Mouse (Mus musculus) adrenal gland, postnatal 25 days (tissue): ENCODE results near the gene Dll3. TPM values are rescaled to one million over a fixed set of nuclear protein-coding genes. Genes with fewer than 3 reads are reported as not detected.
A peak's percentile ranks its signal among the peaks of the same experiment; 100 is the strongest.

Experiments
- DNase-seq: peaks from one replicate; pipeline ENCODE4 v3.0.0; 2021; ENCODE audit warnings: mixed read lengths
- total RNA-seq: library from RNA; stranded (reverse); gene quantifications from 2 replicates; pipeline ENCODE4 v1.2.3, GENCODE M21; 2021

Gene Dll3
- total RNA-seq, 1 experiment from 2014 or later: not detected

- no peak for DNase-seq
Observed at GRCm38 (mm10) chr7:28309737-28310136, 7.7 kb upstream of the Dll3 start.

GRCm38 (mm10) chr7:28306216-28306615 is 4.2 kb upstream of the Dll3 start:
- DNase-seq: no peak

GRCm38 (mm10) chr7:28305641-28306040 is 3.6 kb upstream of the Dll3 start:
- DNase-seq: peak; percentile 49

DNA sequence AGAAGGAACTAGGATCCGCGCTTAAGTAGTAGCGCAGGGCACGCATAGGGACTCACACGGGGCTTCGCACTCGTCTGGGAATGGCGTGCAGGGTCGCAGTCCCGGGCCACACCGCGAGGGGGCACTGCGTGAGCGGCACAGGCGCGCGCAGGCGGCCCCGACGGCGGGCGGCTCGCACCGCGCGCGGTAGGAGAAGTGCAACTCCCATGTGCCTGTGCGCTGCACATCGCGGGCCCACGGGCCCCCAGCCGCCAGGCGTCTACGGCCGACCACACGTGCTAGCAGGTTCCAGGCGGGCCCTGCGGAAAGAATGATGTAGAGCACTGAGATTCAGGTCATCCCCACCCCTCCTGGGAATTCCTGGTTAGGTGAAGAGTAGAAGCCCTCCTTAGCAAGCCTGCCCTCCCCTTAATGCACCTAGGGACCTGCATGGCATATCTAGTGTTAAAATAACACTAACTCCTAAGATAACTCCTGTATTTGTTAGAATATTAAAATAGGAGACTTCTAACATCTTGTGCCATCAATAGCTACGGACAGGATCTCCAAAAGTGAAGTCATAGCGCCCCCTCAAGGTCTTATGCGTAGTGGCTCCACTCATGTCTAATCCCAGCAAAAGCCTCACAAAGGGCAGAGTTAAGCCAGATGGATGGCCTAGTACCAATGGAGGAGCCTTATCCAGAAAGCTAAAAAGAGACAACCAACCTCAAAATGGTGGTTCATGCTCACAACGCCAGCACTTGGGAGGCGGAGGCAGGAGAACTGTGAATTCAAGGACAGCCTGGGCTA is 3.0 kb downstream of the Dll3 start:
- DNase-seq: no peak

DNA sequence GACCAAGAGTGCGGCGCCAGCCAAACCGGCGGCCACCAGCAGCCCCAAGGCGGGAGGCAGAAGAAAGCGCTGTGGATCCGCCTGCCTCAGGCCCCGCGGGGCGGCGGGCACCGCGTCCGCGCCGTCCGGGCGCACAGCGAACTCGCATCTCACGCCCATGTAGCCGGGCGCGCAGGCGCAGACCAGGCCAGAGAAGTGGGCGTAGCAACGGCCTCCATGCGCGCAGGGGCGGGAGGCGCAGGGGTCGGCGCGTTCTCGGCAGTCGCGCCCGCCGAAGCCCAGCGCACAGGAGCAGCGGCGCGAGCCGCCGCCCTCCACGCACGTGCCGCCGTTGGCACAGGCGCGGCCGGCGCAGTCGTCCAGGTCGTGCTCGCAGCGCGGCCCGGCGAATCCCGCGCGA is 7.6 kb downstream of the Dll3 start:
- peak; percentile 80 for DNase-seq

- peak; percentile 40 for DNase-seq
Observed at GRCm38 (mm10) chr7:28290638-28291590, 11.1 kb downstream of the Dll3 start, which contains the start of gene Selenov. Selenov (minus strand) TSS chr7:28291186.

DNA sequence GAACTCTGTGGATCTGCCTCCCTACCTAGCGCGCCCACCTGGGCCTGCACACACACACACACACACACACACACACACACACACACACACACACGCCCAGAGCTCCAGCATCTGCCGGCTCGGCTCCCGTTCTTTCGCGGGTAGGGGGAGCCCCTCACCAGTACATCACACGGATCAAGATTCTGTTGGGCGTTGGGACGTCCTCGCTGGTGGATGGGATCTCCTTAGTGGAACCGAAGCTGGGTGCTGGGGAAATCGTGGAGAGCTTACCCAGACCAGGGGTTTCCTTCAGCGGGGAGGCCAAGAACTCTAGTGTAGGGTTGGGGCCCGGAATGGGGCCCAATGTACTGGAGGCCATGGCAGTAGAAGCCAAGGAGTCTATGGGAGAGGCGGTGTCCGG is 11.9 kb downstream of the Dll3 start:
- DNase-seq: no peak

DNA sequence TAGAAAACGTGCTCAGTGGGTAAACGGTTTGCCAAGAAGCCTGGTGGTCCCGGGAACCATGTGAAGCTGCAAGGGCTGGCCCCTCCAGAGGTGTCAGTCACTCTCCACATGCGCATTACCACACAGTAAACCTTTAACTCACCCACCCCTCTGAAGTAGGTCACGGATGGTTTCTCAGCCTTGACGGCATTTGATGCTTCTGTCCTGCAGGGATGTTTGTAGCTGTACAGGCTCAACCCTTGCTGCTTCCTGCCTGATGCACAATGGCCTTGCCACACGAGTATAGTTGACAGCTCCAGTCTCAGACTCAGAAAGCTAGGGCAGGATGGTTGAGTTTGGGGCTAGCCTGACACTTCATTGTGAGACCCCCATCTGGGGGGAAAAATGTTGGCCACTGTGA is 21.4 kb downstream of the Dll3 start:
- DNase-seq: no peak

DNA sequence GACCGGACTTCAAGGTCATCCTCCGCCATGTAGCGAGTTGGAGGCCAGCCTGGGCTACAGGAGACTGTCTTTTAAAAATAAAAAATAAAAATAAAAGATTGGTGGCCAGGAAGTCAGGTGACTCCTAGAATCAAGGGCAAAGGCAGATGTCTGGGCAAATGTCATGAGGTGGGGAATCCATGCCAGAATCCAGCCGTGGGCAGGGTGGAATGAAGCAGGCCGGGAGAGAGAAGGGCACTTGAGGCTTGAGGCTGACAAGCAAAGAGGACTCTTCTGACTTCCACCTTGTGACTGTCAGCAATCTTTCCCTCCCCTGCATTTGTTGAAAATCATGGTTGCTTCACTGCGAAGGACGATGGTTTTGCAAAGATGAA is 23.8 kb downstream of the Dll3 start:
- no peak for DNase-seq

GRCm38 (mm10) chr7:28277615-28278278 is 24.3 kb downstream of the Dll3 start, which contains the start of gene Eid2b:
Eid2b (plus strand) TSS chr7:28277739.
- DNase-seq: peak; percentile 96

DNA sequence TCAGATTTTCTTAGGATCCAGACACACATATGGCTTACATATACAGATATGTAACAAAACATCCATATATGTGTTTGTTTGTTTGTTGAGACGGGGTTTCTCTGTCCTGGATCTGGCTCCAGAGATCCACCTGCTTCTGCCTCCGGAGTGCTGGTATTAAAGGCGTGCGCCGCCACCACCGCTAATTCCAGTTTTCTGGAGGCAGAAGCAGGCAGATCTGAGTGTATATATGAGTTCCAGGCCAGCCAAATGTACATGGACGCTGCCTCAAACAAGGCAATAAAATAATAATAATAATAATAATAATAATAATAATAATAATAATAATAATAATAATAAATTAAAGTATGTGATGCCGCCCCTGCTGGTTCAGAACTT is 24.8 kb downstream of the Dll3 start:
- no peak for DNase-seq

GRCm38 (mm10) chr7:28271761-28272160 is 30.3 kb downstream of the Dll3 start:
- DNase-seq: no peak

- DNase-seq: no peak
Observed at GRCm38 (mm10) chr7:28269355-28269754, 32.7 kb downstream of the Dll3 start.

DNA sequence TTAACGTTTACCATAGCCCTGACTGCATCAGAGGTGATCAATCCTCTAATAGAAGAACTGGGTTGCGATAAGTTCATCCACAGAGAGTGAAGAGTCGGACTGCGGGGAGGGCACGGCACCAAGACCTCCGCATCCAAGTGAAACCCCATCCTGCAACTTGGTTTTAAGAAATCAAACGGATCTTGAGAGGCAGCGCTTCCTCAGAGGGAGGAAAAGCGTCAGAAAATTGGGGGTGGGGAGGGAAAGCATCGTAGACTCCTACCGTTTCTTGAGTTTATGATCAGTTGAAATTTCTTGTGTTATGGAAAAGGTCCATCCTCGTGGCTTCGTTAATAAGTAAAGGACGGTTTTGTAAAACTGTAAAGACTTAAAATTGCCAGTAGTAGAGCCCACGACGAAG is 33.5 kb downstream of the Dll3 start:
- DNase-seq: no peak

- peak; percentile 75 for DNase-seq
Observed at GRCm38 (mm10) chr7:28268042-28268531, 34.0 kb downstream of the Dll3 start.

GRCm38 (mm10) chr7:28267129-28268041 is 34.7 kb downstream of the Dll3 start, which contains the start of gene Eid2:
Eid2 (plus strand) TSS chr7:28267881.
- peak; percentile 90 for DNase-seq

- no peak for DNase-seq
Observed at GRCm38 (mm10) chr7:28265391-28265790, 36.6 kb downstream of the Dll3 start.

GRCm38 (mm10) chr7:28263786-28264185 is 38.3 kb downstream of the Dll3 start:
- peak; percentile 83 for DNase-seq

DNA sequence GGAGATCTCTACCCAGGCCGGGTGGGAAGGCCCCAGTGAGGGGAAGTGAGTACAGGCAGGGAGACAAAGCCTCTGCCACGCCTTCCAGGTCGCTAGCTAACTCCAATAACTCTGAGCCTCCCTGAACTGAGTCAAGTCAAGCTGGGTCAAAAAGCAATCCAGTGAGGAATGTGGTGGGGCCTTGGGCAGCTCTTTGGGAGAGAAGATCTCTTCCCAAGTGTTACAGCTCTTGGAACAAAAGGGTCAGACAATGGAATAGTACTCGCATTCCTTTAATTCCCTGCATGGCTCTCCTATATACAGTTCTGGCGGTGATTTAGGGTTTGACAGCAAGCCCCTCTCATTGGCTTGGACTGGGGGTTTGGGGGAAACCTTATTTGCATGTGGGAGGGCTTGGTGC is 39.2 kb downstream of the Dll3 start:
- DNase-seq: no peak

GRCm38 (mm10) chr7:28255476-28255875 is 46.6 kb downstream of the Dll3 start:
- DNase-seq: no peak

GRCm38 (mm10) chr7:28254591-28254990 is 47.4 kb downstream of the Dll3 start:
- DNase-seq: no peak
